Mouse (Mus musculus): ENCODE measurements around the gene Sfxn2.

GRCm38 (mm10) chr19:46527632-46528528 is 45.3 kb upstream of the Sfxn2 start:
- no peak for TF ChIP-seq CTCF (IDR thresholded peaks at IDR 0.05)
- TF ChIP-seq EP300 (IDR thresholded peaks at IDR 0.05), result no peak

Measured in lung, postnatal 0 days (tissue).